Mouse (Mus musculus) layer of hippocampus, adult 8-10 months (tissue): Measurements from ENCODE around the gene Ccdc42. TPM values are rescaled to one million over a fixed set of nuclear protein-coding genes. Genes with fewer than 3 reads are reported as not detected.
A peak's percentile ranks its signal among the peaks of the same experiment; 100 is the strongest.

Experiments
- DNase-seq, 2 experiments: peaks; one replicate each; pipeline ENCODE4 v3.0.0; 2022; ENCODE audit warnings: low spot score in 2 of 2
- total RNA-seq, 4 experiments: library from RNA; stranded (reverse); gene quantifications; 2 replicates each; pipeline ENCODE4 v1.2.4; 2022

Gene Ccdc42
- 1 to 10 TPM; 1.8 to 2.5 (median 2.0) TPM for total RNA-seq

GRCm38 (mm10) chr11:68586721-68587120, at the start of gene Ccdc42:
TSS of gene Ccdc42 (plus strand) at chr11:68587021.
- DNase-seq: no peak

GRCm38 (mm10) chr11:68539621-68540020, 47.2 kb upstream of the Ccdc42 start:
- no peak for DNase-seq

GRCm38 (mm10) chr11:68544554-68544953, 42.3 kb upstream of the Ccdc42 start:
- DNase-seq: no peak

GRCm38 (mm10) chr11:68545172-68545571, 41.6 kb upstream of the Ccdc42 start:
- DNase-seq: no peak

GRCm38 (mm10) chr11:68545682-68546222, 41.1 kb upstream of the Ccdc42 start:
- DNase-seq: no peak

- no peak for DNase-seq
These were observed 39.3 kb upstream of the Ccdc42 start for GRCm38 (mm10) chr11:68547484-68547883.

GRCm38 (mm10) chr11:68549597-68549996, 37.2 kb upstream of the Ccdc42 start:
- DNase-seq: no peak

GRCm38 (mm10) chr11:68550358-68550757, 36.5 kb upstream of the Ccdc42 start:
- no peak for DNase-seq

GRCm38 (mm10) chr11:68553981-68554471, 32.8 kb upstream of the Ccdc42 start:
- no peak for DNase-seq

GRCm38 (mm10) chr11:68555918-68556584, 30.8 kb upstream of the Ccdc42 start, which contains the start of gene Mfsd6l:
TSS of gene Mfsd6l (plus strand) at chr11:68556186.
- no peak for DNase-seq

- no peak for DNase-seq
These were observed 27.3 kb upstream of the Ccdc42 start for GRCm38 (mm10) chr11:68559546-68559945.

- DNase-seq: no peak
These were observed 24.6 kb upstream of the Ccdc42 start for GRCm38 (mm10) chr11:68561957-68562950.

GRCm38 (mm10) chr11:68564356-68565031, 22.3 kb upstream of the Ccdc42 start:
- no peak for DNase-seq

- no peak for DNase-seq
These were observed 21.8 kb upstream of the Ccdc42 start for GRCm38 (mm10) chr11:68565032-68565429.

- DNase-seq: peak; percentile 67 to 89
These were observed 20.3 kb upstream of the Ccdc42 start for GRCm38 (mm10) chr11:68566447-68567059.

GRCm38 (mm10) chr11:68570861-68571260, 16.0 kb upstream of the Ccdc42 start:
- DNase-seq: no peak

GRCm38 (mm10) chr11:68577076-68577475, 9.7 kb upstream of the Ccdc42 start:
- DNase-seq: no peak

GRCm38 (mm10) chr11:68579462-68579881, 7.3 kb upstream of the Ccdc42 start:
- DNase-seq: peak; percentile 35 to 44

GRCm38 (mm10) chr11:68580566-68580965, 6.3 kb upstream of the Ccdc42 start:
- DNase-seq: no peak

GRCm38 (mm10) chr11:68583225-68583624, 3.6 kb upstream of the Ccdc42 start:
- DNase-seq: peak; percentile 41 to 50
